Mouse (Mus musculus): ENCODE data around the gene Kbtbd13.

DNA sequence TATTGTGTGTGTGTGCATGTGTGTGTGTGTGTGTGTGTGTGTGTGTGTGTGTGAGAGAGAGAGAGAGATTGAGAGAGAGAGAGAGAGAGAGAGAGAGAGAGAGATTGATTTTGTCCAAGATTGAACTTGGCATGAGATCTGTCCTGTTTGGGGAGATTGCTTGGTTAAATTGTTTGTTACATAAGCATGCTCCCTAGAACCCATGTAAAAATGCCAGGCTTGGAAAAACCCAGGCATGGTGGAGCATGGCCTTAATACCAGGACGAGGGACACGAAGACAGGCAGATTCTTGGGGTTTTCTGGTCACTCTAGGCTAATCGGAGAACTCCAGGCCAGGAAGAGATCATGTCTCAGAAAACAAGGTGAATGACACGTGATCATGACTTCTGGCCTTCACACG lies 36.6 kb upstream of the Kbtbd13 start:
- TF ChIP-seq CTCF (IDR thresholded peaks at IDR 0.05; ENCODE audit: low read depth) (no peak), EP300 (optimal IDR thresholded peaks at IDR 0.05) (no peak)
